Mouse (Mus musculus) stomach, postnatal 0 days (tissue): Measurements from ENCODE around the gene Olfr1317. TPM values are rescaled to one million over a fixed set of nuclear protein-coding genes. Genes with fewer than 3 reads are reported as not detected.

ENCODE experiments used
- ATAC-seq: fragments of 200-750 bp; cut with Nextera tagmentation; 2 replicates; pipeline ENCODE4 v1.8.0; 2017; ENCODE audit not compliant: low FRiP score, low TSS enrichment
- DNase-seq: peaks from one replicate; pipeline ENCODE4 v3.0.0-alpha.2; 2016; ENCODE audit warnings: low spot score
- H3K27ac ChIP-seq: fragments of 300-500 bp; sonication (generic); replicated peaks from 2 replicates; pipeline ENCODE4 v1.5.1; 2014; ENCODE audit warnings: mild to moderate bottlenecking, control low read depth
- H3K27me3 ChIP-seq: fragments of 300-500 bp; sonication (generic); 2 replicates; pipeline ENCODE4 v1.6.1; 2014; ENCODE audit warnings: low read length; ENCODE audit not compliant: control insufficient read depth, insufficient read depth
- H3K36me3 ChIP-seq: fragments of 300-500 bp; sonication (generic); 2 replicates; pipeline ENCODE4 v1.6.1; 2014; ENCODE audit warnings: low read length, mixed read lengths; ENCODE audit not compliant: control insufficient read depth, insufficient read depth
- H3K4me1 ChIP-seq: fragments of 300-500 bp; sonication (generic); replicated peaks from 2 replicates; pipeline ENCODE4 v1.6.1; 2014; ENCODE audit warnings: antibody characterized with exemption; ENCODE audit not compliant: control insufficient read depth, insufficient read depth
- H3K4me2 ChIP-seq: fragments of 300-500 bp; sonication (generic); replicated peaks from 2 replicates; pipeline ENCODE4 v1.6.1; 2014; ENCODE audit warnings: low read depth, mild to moderate bottlenecking, control low read depth, moderate library complexity
- H3K4me3 ChIP-seq: fragments of 300-500 bp; sonication (generic); 2 replicates; pipeline ENCODE4 v1.5.1; 2014; ENCODE audit warnings: low read depth, low read length, control low read depth
- H3K9ac ChIP-seq: fragments of 300-500 bp; sonication (generic); 2 replicates; pipeline ENCODE4 v1.6.1; 2014; ENCODE audit warnings: mild to moderate bottlenecking, low read length, control low read depth, mixed read lengths
- H3K9me3 ChIP-seq: fragments of 300-500 bp; sonication (generic); 2 replicates; pipeline ENCODE4 v1.6.1; 2016; ENCODE audit warnings: low read length; ENCODE audit not compliant: control insufficient read depth
- CTCF ChIP-seq: IDR thresholded peaks from 2 replicates; pipeline ENCODE4 v1.5.1; 2016; ENCODE audit warnings: antibody characterized with exemption, low read depth, mild to moderate bottlenecking, moderate library complexity
- EP300 ChIP-seq: optimal IDR thresholded peaks from 2 replicates; pipeline ENCODE3; 2016; ENCODE audit warnings: antibody characterized with exemption
- WGBS: fragments of 180-500 bp; shearing (Covaris S2); extraction: QIAGEN DNeasy Blood & Tissue Kit; methylation state at CpG from one replicate; pipeline ENCODE4 v1.1.7; 2014; 5-methylcytosine and 5-hydroxymethylcytosine counted together
- polyA plus RNA-seq: library from polyadenylated mRNA; unstranded; fragments of >200 nt; fragmentation: Nextera tagmentation; extraction: Ambion mirVana; gene quantifications from 2 replicates; pipeline ENCODE4 v1.2.1, GENCODE M21; 2015

Gene Olfr1317
- polyA plus RNA-seq, result not detected in 2 replicates

- no peak within 1 kb of the TSS for H3K4me2 ChIP-seq
- no peak within 1 kb of the TSS for H3K9ac ChIP-seq
- 69% methylated on average over 2 of the region's 2 CpGs for WGBS
- ATAC-seq, result no peak
- no peaks in the 10 kb centered on the region for H3K27me3 ChIP-seq
- H3K9me3 ChIP-seq, result no peaks in the 10 kb centered on the region
- DNase-seq, result no peak
- no peak within 1 kb of the TSS for H3K4me3 ChIP-seq
- H3K36me3 ChIP-seq, result no peaks in the 10 kb centered on the region
- no peaks in the 10 kb centered on the region for H3K4me1 ChIP-seq
- H3K27ac ChIP-seq, result no peak within 1 kb of the TSS
- TF ChIP-seq CTCF (no peak), EP300 (no peak)
Observed at GRCm38 (mm10) chr2:112140029-112140428, at the start of gene Olfr1317. Gene Olfr1317 (plus strand): TSS chr2:112140329.

GRCm38 (mm10) chr2:112096681-112097080, 43.4 kb upstream of the Olfr1317 start, which contains the start of gene Olfr1314:
Gene Olfr1314 (minus strand): TSS chr2:112096781.
- Histone ChIP-seq H3K9me3 (no peaks in the 10 kb centered on the region), H3K4me2 (no peak within 1 kb of the TSS), H3K36me3 (no peaks in the 10 kb centered on the region), H3K27me3 (no peaks in the 10 kb centered on the region), H3K4me1 (no peaks in the 10 kb centered on the region), H3K27ac (no peak within 1 kb of the TSS), H3K4me3 (no peak within 1 kb of the TSS), H3K9ac (no peak within 1 kb of the TSS)
- DNase-seq, result no peak
- TF ChIP-seq EP300 (no peak), CTCF (no peak)
- ATAC-seq, result no peak

DNA sequence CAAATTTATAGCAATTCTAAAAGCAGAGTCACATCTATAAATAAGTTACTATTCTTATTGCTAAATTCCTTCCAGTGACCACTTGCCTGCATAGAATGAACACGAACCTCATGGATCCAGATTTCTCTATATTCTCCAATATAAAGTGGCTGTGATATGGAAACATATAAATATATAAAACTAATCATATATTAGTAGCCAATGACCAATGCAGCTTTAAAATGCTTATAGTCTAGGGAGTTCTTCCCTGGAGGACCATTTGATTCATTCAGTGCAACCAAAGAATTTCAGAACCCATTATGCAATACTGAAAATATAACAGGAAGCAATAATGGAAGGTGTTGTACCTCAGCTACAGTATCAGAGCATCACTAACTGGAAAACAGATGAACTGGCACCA, 24.8 kb upstream of the Olfr1317 start, which contains the start of gene Olfr1315-ps1:
Gene Olfr1315-ps1 (minus strand): TSS at position 101 of the 400 bp plus-strand sequence.
- no peak within 1 kb of the TSS for H3K9ac ChIP-seq
- TF ChIP-seq CTCF (no peak), EP300 (no peak)
- no peaks in the 10 kb centered on the region for H3K4me1 ChIP-seq
- H3K27ac ChIP-seq, result no peak within 1 kb of the TSS
- H3K36me3 ChIP-seq, result no peaks in the 10 kb centered on the region
- no peak within 1 kb of the TSS for H3K4me3 ChIP-seq
- no peak for DNase-seq
- no peaks in the 10 kb centered on the region for H3K9me3 ChIP-seq
- 64% methylated on average over 1 of the region's 1 CpGs for WGBS
- H3K27me3 ChIP-seq, result no peaks in the 10 kb centered on the region
- no peak for ATAC-seq
- H3K4me2 ChIP-seq, result no peak within 1 kb of the TSS

- H3K4me2 ChIP-seq, result no peak within 1 kb of the TSS
- no peaks in the 10 kb centered on the region for H3K9me3 ChIP-seq
- 83% methylated on average over 2 of the region's 2 CpGs for WGBS
- TF ChIP-seq CTCF, result no peak
- H3K27me3 ChIP-seq, result no peaks in the 10 kb centered on the region
- no peaks in the 10 kb centered on the region for H3K4me1 ChIP-seq
- H3K9ac ChIP-seq, result no peak within 1 kb of the TSS
- DNase-seq (no peak), ATAC-seq (no peak)
- H3K4me3 ChIP-seq, result no peak within 1 kb of the TSS
- H3K36me3 ChIP-seq, result no peaks in the 10 kb centered on the region
- H3K27ac ChIP-seq, result no peak within 1 kb of the TSS
Observed at GRCm38 (mm10) chr2:112134877-112135276, 5.3 kb upstream of the Olfr1317 start, which contains the start of gene Olfr1316. Gene Olfr1316 (minus strand): TSS chr2:112134977.

- no peak for ATAC-seq
- no peak within 1 kb of the TSS for H3K27ac ChIP-seq
- no peak for DNase-seq
- no peak within 1 kb of the TSS for H3K4me2 ChIP-seq
- no peaks in the 10 kb centered on the region for H3K9me3 ChIP-seq
- no peaks in the 10 kb centered on the region for H3K27me3 ChIP-seq
- H3K36me3 ChIP-seq, result no peaks in the 10 kb centered on the region
- H3K4me3 ChIP-seq, result no peak within 1 kb of the TSS
- TF ChIP-seq EP300 (no peak), CTCF (no peak)
- no peaks in the 10 kb centered on the region for H3K4me1 ChIP-seq
- no peak within 1 kb of the TSS for H3K9ac ChIP-seq
Observed at GRCm38 (mm10) chr2:112153898-112154297, 13.8 kb downstream of the Olfr1317 start, which contains the start of gene Olfr1318. Gene Olfr1318 (plus strand): TSS chr2:112154198.

Other genes with a start within 250 kb of the Olfr1317 start
- gene Olfr1306, start 224.1 kb upstream of the Olfr1317 start, polyA plus RNA-seq, result not detected in 2 replicates
- 0.04 TPM in 1 of 2 replicates, not detected in the other for gene Olfr1307, start 190.9 kb upstream of the Olfr1317 start, polyA plus RNA-seq
- gene Olfr1308, start 175.4 kb upstream of the Olfr1317 start, polyA plus RNA-seq, result not detected in 2 replicates
- gene Olfr1309, start 150.0 kb upstream of the Olfr1317 start, polyA plus RNA-seq, result not detected in 2 replicates
- gene Olfr1310, start 127.6 kb upstream of the Olfr1317 start, polyA plus RNA-seq, result not detected in 2 replicates
- gene Olfr1311, start 115.9 kb upstream of the Olfr1317 start, polyA plus RNA-seq, result not detected in 2 replicates
- gene Olfr1312, start 90.1 kb upstream of the Olfr1317 start, polyA plus RNA-seq, result not detected in 2 replicates
- gene Olfr1313, start 62.5 kb upstream of the Olfr1317 start, polyA plus RNA-seq, result not detected in 2 replicates
- gene Olfr1314, start 43.5 kb upstream of the Olfr1317 start, polyA plus RNA-seq, result not detected in 2 replicates
- gene Olfr1315-ps1, start 24.9 kb upstream of the Olfr1317 start, polyA plus RNA-seq, result not detected in 2 replicates
- not detected in 2 replicates for gene Olfr1316, start 5.4 kb upstream of the Olfr1317 start, polyA plus RNA-seq
- gene Olfr1318, start 13.9 kb downstream of the Olfr1317 start, polyA plus RNA-seq, result 0.05 TPM in 1 of 2 replicates, not detected in the other
- 40.2 and 52.0 TPM in 2 replicates for gene Lpcat4, start 99.1 kb downstream of the Olfr1317 start, polyA plus RNA-seq
- 0.06 and 0.10 TPM in 2 replicates for gene Nutm1, start 119.0 kb downstream of the Olfr1317 start, polyA plus RNA-seq
- 169 and 172 TPM in 2 replicates for gene Nop10, start 121.6 kb downstream of the Olfr1317 start, polyA plus RNA-seq
- 5.4 and 6.2 TPM in 2 replicates for gene Slc12a6, start 125.5 kb downstream of the Olfr1317 start, polyA plus RNA-seq
- gene Gm21985, start 126.0 kb downstream of the Olfr1317 start, polyA plus RNA-seq, result not detected in 2 replicates
- 120 and 123 TPM in 2 replicates for gene Emc4, start 227.7 kb downstream of the Olfr1317 start, polyA plus RNA-seq
- 25.8 and 26.4 TPM in 2 replicates for gene Katnbl1, start 238.9 kb downstream of the Olfr1317 start, polyA plus RNA-seq